Mouse (Mus musculus) lung, adult 2 months (tissue): Measurements from ENCODE around the gene Dll1.

Source experiments
- CTCF ChIP-seq: fragments of 200-500 bp; IDR thresholded peaks from 2 replicates; pipeline ENCODE4 v1.5.1; 2011; ENCODE audit warnings: mild to moderate bottlenecking, low read length, control low read depth; ENCODE audit not compliant: insufficient read depth
- POLR2A ChIP-seq: fragments of 200-500 bp; IDR thresholded peaks from 2 replicates; pipeline ENCODE4 v1.6.1; 2011; ENCODE audit warnings: low read depth, mild to moderate bottlenecking, control low read depth, low read length, borderline replicate concordance; ENCODE audit errors: extremely low read depth

DNA sequence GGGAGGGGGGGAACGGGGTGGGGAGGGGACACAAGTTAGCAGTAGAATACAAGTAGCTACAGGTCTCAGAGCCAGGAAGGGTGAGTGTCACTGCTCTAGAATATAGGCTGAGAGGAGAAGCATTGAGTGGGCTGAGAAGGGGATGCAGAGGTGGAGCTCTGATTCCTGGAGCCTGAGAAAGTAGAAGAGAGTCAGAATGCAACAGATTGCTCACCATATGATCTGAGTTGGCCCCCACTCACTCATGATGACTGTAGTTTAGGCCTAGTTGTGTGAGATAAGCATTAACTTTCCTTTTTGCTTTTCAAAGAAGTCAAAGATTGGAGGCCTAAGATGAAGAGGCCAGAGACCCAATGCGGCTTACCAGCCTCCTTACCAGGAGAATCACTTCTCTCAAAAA lies 22.7 kb downstream of the Dll1 start:
- no peak for TF ChIP-seq CTCF
- no peak for TF ChIP-seq POLR2A
